Mouse (Mus musculus): ENCODE data around the gene Pik3cd. TPM values are rescaled to one million over a fixed set of nuclear protein-coding genes. Genes with fewer than 3 reads are reported as not detected.

The Pik3cd gene
- polyA plus RNA-seq, 1 experiment from 2014 or later = 7.8 TPM

DNA sequence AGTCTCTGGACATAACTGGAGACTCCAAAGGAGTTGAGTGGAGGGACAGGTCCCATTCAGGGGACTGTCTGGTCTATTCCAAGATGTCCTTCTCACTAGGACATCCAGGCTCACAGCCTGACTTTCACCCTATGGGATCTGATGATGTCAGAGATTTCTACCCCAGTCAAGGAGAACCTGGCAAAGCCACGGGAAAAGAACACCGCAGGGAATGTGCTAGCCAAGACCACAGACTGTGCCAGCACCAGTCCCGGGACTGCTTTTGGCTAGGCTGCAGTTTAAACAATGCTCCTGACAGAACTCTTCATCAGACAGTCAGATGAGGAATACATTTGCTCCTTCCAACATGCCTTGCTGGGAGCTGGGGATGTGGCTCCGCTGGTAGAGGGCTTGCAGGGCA is 2.4 kb downstream of the Pik3cd start:
- Histone ChIP-seq H3K4me3 (ENCODE audit: low read length) (no peak overlapping the region), H3K9me3 (replicated peaks; ENCODE audit: control insufficient read depth, low read length) (no peaks in the 10 kb centered on the region), H3K9ac (ENCODE audit: low read length) (no peak overlapping the region), H3K4me2 (ENCODE audit: low read depth, low read length) (no peak overlapping the region), H3K4me1 (ENCODE audit: control insufficient read depth, insufficient read depth, low read length) (0 out of 2 replicates have a peak, but pooled peaks cover 16% of the 10 kb centered on the region), H3K27ac (ENCODE audit: low read length) (no peak overlapping the region), H3K36me3 (ENCODE audit: control insufficient read depth, insufficient read depth) (no peaks in the 10 kb centered on the region), H3K27me3 (ENCODE audit: control insufficient read depth, insufficient read depth, low read length) (0 out of 2 replicates have a peak, but pooled peaks cover 4% of the 10 kb centered on the region)
- 76% methylated on average over 4 of the region's 4 CpGs for WGBS
- no peak for ATAC-seq (replicated peaks; ENCODE audit: extremely low read depth, insufficient read depth, low FRiP score)

DNA sequence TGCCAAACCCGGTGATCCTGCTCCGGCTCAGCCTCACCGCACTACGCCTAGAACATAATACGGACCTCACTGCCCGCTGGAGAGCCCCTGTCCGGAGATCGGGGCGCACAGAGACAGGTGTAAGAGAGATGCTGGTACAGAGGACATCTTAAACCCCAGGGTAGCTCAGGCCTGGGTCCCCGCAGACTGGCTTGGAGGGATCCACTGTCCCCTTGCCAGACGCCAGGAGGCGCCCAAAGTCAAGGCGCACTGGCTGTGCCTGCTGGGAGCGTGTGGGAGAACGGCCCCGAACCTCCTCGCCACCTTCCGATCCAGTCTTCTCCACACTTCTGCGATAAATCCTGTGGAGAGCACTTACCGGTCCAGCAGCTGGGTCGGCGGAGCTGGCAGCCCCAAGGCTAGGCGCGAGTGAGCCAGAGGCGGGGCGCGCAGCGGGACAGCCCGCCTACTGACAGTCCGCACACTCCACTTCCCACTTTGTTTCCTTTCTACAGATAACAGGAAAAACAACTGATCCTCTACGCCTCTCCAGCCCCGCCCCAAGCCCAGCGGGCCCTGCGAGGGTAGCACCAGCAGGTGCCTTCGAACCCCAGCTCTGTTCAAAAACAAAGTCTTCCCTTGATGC is 4.1 kb downstream of the Pik3cd start:
- H3K27ac ChIP-seq (ENCODE audit: low read length) = peak overlapping the region; percentile 60
- peak overlapping the region; percentile 62 for H3K9ac ChIP-seq (ENCODE audit: low read length)
- H3K36me3 ChIP-seq (ENCODE audit: control insufficient read depth, insufficient read depth) = no peaks in the 10 kb centered on the region
- 0 out of 2 replicates have a peak, but pooled peaks cover 4% of the 10 kb centered on the region for H3K27me3 ChIP-seq (ENCODE audit: control insufficient read depth, insufficient read depth, low read length)
- under 1% methylated on average over 35 of the region's 35 CpGs for WGBS
- ATAC-seq (replicated peaks; ENCODE audit: extremely low read depth, insufficient read depth, low FRiP score) = peak; percentile 66
- no peaks in the 10 kb centered on the region for H3K9me3 ChIP-seq (replicated peaks; ENCODE audit: control insufficient read depth, low read length)
- peak overlapping the region; percentile 76 for H3K4me2 ChIP-seq (ENCODE audit: low read depth, low read length)
- H3K4me3 ChIP-seq (ENCODE audit: low read length) = peak overlapping the region; percentile 51
- H3K4me1 ChIP-seq (ENCODE audit: control insufficient read depth, insufficient read depth, low read length) = 0 out of 2 replicates have a peak, but pooled peaks cover 16% of the 10 kb centered on the region

DNA sequence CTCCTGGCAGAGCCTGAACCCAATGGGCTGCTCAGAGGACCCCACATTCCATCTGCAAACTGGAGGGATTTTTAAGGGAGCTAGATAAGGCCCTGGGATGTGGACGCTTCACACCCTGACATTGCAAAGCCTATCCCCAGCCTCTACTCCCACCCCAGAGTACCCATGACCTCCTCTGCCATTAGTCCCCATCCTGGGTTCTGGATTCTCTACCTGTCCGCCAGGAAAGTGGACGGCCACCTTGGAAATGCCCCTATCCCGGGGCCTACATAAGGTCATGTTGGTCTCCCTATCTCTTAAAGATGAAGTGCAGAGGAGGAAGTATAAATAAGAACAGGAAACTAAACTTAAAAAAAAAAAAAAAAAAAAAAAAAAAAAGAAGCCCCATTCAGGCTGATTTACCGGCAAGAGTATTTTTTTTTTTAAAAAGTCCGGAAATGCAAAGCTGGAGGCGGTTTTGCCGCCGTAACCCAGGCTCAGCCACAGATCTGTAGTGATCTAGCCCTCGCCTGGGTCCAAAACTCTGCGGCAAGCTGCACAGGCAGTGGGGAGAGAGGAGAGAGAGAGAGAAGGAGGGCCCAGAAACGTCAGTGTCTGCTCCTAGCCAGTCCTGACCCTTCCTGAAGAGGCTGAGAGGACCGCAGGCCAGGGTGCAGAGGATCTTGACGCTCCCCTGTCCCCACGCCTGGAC is 4.7 kb downstream of the Pik3cd start:
- Histone ChIP-seq H3K9ac (ENCODE audit: low read length) (peak overlapping the region; percentile 62), H3K9me3 (replicated peaks; ENCODE audit: control insufficient read depth, low read length) (no peaks in the 10 kb centered on the region), H3K36me3 (ENCODE audit: control insufficient read depth, insufficient read depth) (no peaks in the 10 kb centered on the region), H3K4me2 (ENCODE audit: low read depth, low read length) (peak overlapping the region; percentile 76), H3K27ac (ENCODE audit: low read length) (peak overlapping the region; percentile 60), H3K4me3 (ENCODE audit: low read length) (peak overlapping the region; percentile 51), H3K27me3 (ENCODE audit: control insufficient read depth, insufficient read depth, low read length) (0 out of 2 replicates have a peak, but pooled peaks cover 4% of the 10 kb centered on the region), H3K4me1 (ENCODE audit: control insufficient read depth, insufficient read depth, low read length) (0 out of 2 replicates have a peak, but pooled peaks cover 13% of the 10 kb centered on the region)
- 22% methylated on average over 15 of the region's 15 CpGs for WGBS
- ATAC-seq (replicated peaks; ENCODE audit: extremely low read depth, insufficient read depth, low FRiP score) = peak; percentile 14; the same call in 1 of the 2 replicates

DNA sequence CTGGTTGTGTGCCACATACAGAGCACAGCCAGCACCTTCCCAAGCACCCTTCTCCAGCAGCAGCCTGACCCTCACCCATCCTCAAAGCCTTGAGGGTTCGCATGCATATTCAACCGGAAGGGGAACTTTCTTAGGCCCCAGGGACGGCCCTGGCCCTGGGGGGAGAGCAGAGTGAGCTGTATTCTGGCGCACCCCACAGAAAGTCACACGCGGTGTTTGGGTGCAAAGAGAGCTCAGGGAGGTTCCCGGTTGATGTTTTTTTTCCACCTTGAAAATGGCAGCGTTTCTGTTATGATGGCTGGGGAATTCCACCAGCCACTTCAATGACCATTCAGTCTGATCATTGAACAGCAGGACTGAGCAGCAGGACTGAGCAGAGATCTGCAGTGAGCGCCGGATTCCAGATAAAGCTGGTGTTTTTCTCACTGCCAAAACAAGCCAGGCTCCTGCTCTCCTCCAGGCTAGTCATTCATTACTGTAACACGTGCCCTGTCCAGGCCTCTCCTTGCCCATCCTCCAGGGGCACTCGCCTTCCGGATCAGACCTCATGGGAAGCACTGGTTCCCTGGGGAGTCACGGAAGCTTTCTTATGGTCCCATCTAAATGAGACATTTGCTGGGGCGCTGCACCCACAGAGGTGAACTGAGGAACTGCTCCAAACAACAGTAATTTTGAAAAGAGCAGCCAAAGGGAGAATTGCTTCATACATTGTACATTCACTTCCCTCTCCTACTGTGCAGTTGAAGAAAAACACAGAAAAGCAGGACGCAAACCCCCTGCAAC is 6.0 kb downstream of the Pik3cd start:
- ATAC-seq (replicated peaks; ENCODE audit: extremely low read depth, insufficient read depth, low FRiP score) = no peak
- 26% methylated on average over 16 of the region's 16 CpGs for WGBS
- Histone ChIP-seq H3K9ac (ENCODE audit: low read length) (no peak overlapping the region), H3K9me3 (replicated peaks; ENCODE audit: control insufficient read depth, low read length) (no peaks in the 10 kb centered on the region), H3K27ac (ENCODE audit: low read length) (no peak overlapping the region), H3K4me3 (ENCODE audit: low read length) (peak overlapping the region; percentile 15; the same call in 1 of the 2 replicates), H3K4me2 (ENCODE audit: low read depth, low read length) (peak overlapping the region; percentile 76), H3K36me3 (ENCODE audit: control insufficient read depth, insufficient read depth) (no peaks in the 10 kb centered on the region), H3K27me3 (ENCODE audit: control insufficient read depth, insufficient read depth, low read length) (0 out of 2 replicates have a peak, but pooled peaks cover 4% of the 10 kb centered on the region), H3K4me1 (ENCODE audit: control insufficient read depth, insufficient read depth, low read length) (0 out of 2 replicates have a peak, but pooled peaks cover 11% of the 10 kb centered on the region)

DNA sequence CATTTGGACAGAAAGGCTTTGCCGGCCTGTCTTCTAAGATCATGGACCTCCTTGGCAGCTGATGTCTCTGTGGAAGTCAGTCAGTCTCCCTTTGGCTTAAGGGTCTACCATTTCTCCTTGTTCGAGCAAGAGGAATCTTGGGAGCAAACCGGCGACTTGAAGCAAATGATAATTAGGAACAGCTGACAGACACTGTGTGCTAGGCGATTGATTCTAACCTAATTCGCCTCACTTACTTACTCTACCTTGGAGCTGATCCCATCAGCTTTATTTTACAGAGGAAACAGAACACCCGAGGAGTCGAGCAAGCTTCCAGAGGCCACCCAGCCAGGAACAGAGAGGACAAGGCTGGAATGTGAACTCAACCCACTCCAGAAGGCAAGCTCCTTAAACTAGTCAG is 11.0 kb downstream of the Pik3cd start:
- no peak for ATAC-seq (replicated peaks; ENCODE audit: extremely low read depth, insufficient read depth, low FRiP score)
- Histone ChIP-seq H3K4me2 (ENCODE audit: low read depth, low read length) (no peak overlapping the region), H3K27me3 (ENCODE audit: control insufficient read depth, insufficient read depth, low read length) (no peaks in the 10 kb centered on the region), H3K4me3 (ENCODE audit: low read length) (no peak overlapping the region), H3K4me1 (ENCODE audit: control insufficient read depth, insufficient read depth, low read length) (peaks cover 20% of the 10 kb centered on the region), H3K36me3 (ENCODE audit: control insufficient read depth, insufficient read depth) (no peaks in the 10 kb centered on the region), H3K9me3 (replicated peaks; ENCODE audit: control insufficient read depth, low read length) (no peaks in the 10 kb centered on the region), H3K9ac (ENCODE audit: low read length) (no peak overlapping the region), H3K27ac (ENCODE audit: low read length) (0 out of 2 replicates have a peak overlapping the region, but pooled peaks have one; percentile 20)
- 66% methylated on average over 8 of the region's 8 CpGs for WGBS

DNA sequence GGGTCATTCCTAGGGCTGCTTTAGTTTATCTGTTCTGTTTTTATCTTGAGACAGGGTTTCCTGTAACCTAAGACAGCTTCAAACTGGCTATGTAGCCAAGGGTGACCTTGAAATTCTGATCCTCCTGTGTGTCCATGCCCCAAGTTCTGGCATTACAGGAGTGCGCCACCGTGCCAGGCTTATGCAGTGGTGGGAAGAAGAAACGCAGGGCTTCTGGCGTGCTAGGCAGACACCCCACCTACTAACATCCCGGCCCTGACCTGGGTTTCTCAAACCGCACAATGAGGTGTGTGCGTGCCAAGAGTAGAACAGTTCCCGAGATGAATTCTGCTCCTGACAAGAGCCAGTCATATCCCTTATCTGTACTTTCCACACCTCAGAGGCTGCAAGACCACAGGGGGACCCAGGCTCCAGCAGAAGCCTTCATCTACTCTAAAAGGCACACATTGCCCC is 11.5 kb downstream of the Pik3cd start:
- peaks cover 16% of the 10 kb centered on the region for H3K4me1 ChIP-seq (ENCODE audit: control insufficient read depth, insufficient read depth, low read length)
- no peaks in the 10 kb centered on the region for H3K36me3 ChIP-seq (ENCODE audit: control insufficient read depth, insufficient read depth)
- H3K4me3 ChIP-seq (ENCODE audit: low read length) = no peak overlapping the region
- WGBS = 34% methylated on average over 8 of the region's 8 CpGs
- peak overlapping the region; percentile 17 for H3K9ac ChIP-seq (ENCODE audit: low read length)
- H3K9me3 ChIP-seq (replicated peaks; ENCODE audit: control insufficient read depth, low read length) = no peaks in the 10 kb centered on the region
- H3K27ac ChIP-seq (ENCODE audit: low read length) = peak overlapping the region; percentile 61
- peak overlapping the region; percentile 5; the same call in 1 of the 2 replicates for H3K4me2 ChIP-seq (ENCODE audit: low read depth, low read length)
- no peaks in the 10 kb centered on the region for H3K27me3 ChIP-seq (ENCODE audit: control insufficient read depth, insufficient read depth, low read length)
- peak; percentile 76 for ATAC-seq (replicated peaks; ENCODE audit: extremely low read depth, insufficient read depth, low FRiP score)

DNA sequence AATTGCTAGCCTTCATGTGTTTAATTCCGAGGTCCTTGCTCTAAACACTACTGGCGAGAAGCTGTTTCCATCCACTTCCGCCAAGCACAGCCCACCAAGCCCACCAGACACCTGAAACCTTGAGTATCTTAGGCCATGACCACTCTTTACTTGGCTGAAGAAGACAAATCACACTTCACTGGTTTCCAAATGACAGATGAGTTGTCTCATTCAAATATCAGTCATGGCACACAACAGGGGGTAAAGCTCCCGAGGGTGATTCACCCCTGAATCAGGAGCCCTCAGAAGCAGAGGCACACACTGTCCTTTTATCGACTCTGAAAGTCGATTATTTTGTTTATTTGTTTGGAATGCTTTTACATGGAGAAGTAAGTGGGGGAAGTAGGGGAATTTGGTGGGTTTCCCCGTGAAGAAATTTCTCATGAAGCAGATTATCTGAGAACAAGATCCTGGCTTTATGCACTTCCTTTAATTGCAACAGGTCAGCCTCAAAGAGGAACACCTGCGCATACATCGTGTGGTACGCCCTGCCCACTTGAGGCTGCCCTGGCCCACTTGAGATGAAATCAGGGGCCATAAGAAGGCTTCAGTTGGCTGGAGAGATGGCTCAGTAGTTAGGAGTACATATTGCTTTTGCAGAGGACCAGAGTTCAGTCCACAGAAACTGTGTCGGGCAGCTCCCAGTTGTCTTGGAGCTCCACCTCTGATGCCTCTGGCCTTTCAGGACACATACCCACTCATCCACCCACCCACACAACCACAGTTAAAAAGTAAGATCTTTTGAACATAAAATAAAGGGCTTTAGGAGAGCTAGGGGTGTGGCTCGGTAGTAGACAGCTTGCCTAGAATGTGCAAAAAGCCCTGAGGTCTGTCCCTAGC is 12.3 kb downstream of the Pik3cd start:
- Histone ChIP-seq H3K9ac (ENCODE audit: low read length) (peak overlapping the region; percentile 17), H3K27me3 (ENCODE audit: control insufficient read depth, insufficient read depth, low read length) (no peaks in the 10 kb centered on the region), H3K4me2 (ENCODE audit: low read depth, low read length) (no peak overlapping the region), H3K27ac (ENCODE audit: low read length) (peak overlapping the region; percentile 61), H3K9me3 (replicated peaks; ENCODE audit: control insufficient read depth, low read length) (no peaks in the 10 kb centered on the region), H3K36me3 (ENCODE audit: control insufficient read depth, insufficient read depth) (no peaks in the 10 kb centered on the region), H3K4me3 (ENCODE audit: low read length) (no peak overlapping the region), H3K4me1 (ENCODE audit: control insufficient read depth, insufficient read depth, low read length) (peaks cover 16% of the 10 kb centered on the region)
- 78% methylated on average over 12 of the region's 12 CpGs for WGBS
- ATAC-seq (replicated peaks; ENCODE audit: extremely low read depth, insufficient read depth, low FRiP score) = no peak

DNA sequence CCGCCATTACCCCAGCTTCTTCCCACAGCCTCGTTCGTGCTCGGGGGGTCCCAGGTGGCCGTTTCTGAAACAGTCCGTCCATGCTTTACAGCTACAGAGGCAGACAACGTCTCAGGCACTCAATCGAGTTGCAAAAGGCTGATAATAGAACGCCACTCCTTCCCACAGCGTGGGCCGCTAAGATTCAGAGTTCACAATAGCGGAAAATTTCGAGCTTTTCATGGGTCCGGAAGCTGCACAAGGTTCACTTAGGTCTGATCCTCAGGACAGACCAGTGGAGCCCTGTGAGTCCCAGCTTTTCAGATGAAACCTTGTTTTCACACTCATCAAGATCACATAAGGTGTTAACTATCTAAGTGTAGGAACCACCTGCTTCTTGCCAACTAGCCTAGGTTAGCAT is 13.5 kb downstream of the Pik3cd start:
- H3K4me2 ChIP-seq (ENCODE audit: low read depth, low read length) = no peak overlapping the region

More for the DNA sequence above, 13.5 kb downstream of the Pik3cd start:
- 82% methylated on average over 14 of the region's 14 CpGs for WGBS
- H3K27me3 ChIP-seq (ENCODE audit: control insufficient read depth, insufficient read depth, low read length) = no peaks in the 10 kb centered on the region
- H3K9me3 ChIP-seq (replicated peaks; ENCODE audit: control insufficient read depth, low read length) = no peaks in the 10 kb centered on the region
- ATAC-seq (replicated peaks; ENCODE audit: extremely low read depth, insufficient read depth, low FRiP score) = no peak
- H3K4me3 ChIP-seq (ENCODE audit: low read length) = no peak overlapping the region
- no peak overlapping the region for H3K27ac ChIP-seq (ENCODE audit: low read length)
- no peak overlapping the region for H3K9ac ChIP-seq (ENCODE audit: low read length)
- H3K4me1 ChIP-seq (ENCODE audit: control insufficient read depth, insufficient read depth, low read length) = peaks cover 16% of the 10 kb centered on the region
- no peaks in the 10 kb centered on the region for H3K36me3 ChIP-seq (ENCODE audit: control insufficient read depth, insufficient read depth)
